Mouse (Mus musculus) frontal cortex, postnatal 36 days (tissue): ENCODE results near the gene Dnah6.
A peak's percentile ranks its signal among the peaks of the same experiment; 100 is the strongest.

Experiments
- DNase-seq, 2 experiments: peaks; one replicate each; pipeline ENCODE4 v3.0.0; 2022; ENCODE audit warnings: low spot score in 2 of 2

Gene Dnah6

DNA sequence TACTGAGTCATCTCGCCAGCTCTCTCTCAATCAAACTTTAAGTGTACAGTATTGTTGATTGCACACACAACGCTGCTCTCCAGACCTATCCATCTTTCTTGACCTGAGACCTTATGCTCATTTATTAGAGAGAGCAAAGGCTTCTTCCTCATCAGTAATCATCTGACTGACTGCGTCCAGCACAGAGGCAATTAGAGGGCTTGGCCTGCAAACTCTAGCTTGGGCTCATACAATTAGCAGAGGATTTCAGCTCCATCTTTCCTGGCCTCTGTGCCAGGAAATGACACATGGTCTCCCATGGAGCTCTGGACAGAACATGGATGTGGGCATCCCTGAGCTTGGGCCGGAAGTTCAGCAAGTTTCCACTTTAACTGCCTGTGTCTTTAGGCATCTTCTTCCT lies 193.6 kb downstream of the Dnah6 start:
- no peak for DNase-seq

GRCm38 (mm10) chr6:73026898-73027297 lies 194.6 kb downstream of the Dnah6 start:
- no peak for DNase-seq

GRCm38 (mm10) chr6:73020061-73020460 lies 201.4 kb downstream of the Dnah6 start:
- peak in 1 of 2 experiments; percentile 9 for DNase-seq

DNA sequence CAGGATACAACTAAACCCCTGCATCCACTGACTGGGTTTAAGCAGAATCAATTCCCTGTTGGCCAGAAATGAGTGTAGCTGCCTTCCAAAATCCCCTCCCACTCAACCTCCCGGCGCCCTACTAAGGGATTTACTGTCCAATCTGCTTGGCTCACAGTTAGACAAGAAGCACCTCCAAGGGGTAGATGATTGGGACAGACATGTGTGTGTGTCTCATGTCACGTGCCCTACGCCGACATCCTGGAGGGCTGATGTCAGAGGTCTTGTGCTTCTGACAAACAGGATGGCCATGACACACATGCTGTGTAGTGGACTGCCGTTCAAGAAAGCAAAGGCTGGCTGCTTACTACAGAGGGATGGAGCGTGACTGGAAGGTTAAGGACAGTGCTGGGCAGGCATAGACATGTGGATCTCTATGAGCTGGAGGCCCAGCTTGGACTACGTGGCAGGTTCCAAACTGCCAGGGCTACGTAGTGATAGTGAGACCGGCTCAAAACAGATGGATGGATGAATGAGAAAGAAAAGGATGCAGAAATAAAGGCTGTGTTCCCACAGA lies 202.6 kb downstream of the Dnah6 start:
- DNase-seq = no peak

- no peak for DNase-seq
Observed at GRCm38 (mm10) chr6:73014317-73015160, 206.9 kb downstream of the Dnah6 start.

GRCm38 (mm10) chr6:73012931-73013330 lies 208.5 kb downstream of the Dnah6 start:
- DNase-seq = no peak

DNA sequence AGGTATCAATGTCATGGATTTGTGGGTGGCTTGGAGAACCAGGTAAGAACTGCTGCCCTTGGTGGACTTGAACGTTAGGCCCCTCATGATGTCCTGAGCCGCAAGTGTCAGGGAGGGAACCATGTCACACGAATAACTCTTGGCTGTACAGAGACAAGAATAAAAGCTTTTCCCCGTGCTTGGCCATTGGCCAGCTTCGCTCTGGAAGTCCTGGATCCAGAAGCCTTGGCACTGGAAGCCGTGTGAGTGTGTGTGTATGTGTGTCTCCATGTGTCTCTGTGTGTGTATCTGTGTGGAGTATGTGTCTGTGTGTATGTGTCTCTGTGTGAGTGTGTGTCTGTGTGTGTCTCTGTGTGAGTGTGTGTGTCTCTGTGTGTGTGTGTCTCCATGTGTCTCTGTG lies 209.6 kb downstream of the Dnah6 start:
- DNase-seq = no peak

DNA sequence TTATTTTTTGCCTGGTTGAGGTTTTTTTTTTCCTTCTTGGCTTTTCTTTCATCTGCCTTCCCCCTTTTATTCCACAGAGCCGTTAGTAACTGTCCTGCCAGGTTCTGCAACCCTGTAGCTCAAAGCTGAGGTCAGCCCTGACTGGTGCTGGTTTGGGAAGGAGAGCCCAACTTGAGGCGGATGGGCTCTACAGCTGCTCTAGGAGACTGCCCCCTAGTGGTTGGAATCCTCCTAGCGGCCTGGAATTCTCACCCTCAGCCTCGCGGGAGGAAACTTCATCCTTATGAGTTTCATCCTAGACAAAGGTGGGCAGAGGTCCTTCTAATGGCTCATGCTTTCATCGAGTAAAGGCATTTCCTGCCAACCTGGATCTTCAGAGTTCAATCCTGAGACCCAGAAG lies 211.4 kb downstream of the Dnah6 start:
- peak; percentile 34 to 45 for DNase-seq

DNA sequence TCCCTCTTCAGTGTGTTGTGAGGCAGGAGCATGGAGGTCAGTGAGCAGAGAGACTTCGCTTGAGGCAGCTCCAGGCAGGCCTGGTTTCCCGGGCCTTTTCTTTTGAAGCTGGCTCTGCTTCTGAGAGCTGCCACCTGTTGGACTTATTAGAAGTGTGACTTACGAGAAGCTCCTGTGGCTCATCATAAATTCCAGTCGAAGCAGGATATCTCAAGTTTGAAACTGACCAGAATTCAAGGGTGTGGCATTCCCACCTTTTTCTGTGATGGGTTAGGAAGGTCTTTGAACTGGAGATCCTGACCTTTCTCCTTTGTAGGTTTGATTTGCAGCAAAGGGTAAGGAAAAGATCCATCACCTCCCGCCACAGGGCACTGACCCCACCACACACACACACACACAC lies 217.8 kb downstream of the Dnah6 start:
- DNase-seq = no peak

- no peak for DNase-seq
Observed at GRCm38 (mm10) chr6:73002391-73002790, 219.1 kb downstream of the Dnah6 start.

DNA sequence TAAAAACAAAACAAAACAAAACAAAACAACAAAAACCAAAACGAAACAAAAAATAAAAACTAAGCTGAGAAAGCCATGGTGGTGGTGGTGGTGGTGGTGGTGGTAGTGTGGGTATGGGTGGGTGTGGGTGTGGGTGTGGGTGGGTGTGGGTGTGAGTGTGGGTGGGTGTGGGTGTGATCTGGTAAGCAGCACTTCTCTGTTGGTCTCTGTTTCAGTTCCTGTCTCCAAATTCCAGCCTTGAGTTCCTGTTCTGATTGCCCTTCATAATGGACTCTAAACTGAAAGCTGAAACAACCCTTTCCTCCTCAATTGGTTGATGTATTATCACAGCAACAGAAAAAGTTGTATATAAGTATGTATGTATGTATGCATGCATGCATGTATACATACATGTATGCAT lies 222.6 kb downstream of the Dnah6 start:
- no peak for DNase-seq

GRCm38 (mm10) chr6:72993688-72994082 lies 227.8 kb downstream of the Dnah6 start:
- DNase-seq = no peak

DNA sequence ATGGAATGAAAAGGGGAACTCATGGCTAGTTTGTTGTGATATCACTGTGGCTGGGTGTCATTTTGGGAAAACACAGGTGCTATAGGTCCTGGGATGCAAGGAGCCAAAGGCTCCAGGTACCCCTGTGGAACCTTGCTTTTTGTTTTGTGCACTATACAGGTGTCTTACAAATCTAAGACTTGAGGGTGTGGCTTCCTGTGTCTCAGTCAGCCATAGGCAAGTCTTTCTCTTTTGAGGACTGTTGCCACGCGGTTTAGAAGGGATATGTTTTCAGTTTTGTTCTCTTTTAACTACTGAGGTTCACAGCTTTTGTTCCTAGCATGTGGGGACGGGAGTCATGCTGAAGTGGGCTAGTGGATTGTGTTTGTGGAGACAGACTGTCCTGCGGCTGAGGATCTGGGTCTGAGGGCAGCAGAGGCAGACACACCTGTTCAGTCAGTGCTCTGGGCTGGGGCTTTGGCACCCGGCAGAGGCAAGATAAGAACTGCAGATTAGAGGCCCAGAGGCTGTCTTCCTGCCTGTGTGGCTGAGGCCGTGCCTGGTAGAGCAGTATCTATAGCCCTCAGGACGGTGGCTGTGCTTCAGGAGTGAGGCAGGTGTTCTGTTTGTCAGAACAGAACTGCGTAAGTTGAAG lies 228.3 kb downstream of the Dnah6 start:
- DNase-seq = no peak

GRCm38 (mm10) chr6:72990206-72990605 lies 231.2 kb downstream of the Dnah6 start:
- DNase-seq = no peak

DNA sequence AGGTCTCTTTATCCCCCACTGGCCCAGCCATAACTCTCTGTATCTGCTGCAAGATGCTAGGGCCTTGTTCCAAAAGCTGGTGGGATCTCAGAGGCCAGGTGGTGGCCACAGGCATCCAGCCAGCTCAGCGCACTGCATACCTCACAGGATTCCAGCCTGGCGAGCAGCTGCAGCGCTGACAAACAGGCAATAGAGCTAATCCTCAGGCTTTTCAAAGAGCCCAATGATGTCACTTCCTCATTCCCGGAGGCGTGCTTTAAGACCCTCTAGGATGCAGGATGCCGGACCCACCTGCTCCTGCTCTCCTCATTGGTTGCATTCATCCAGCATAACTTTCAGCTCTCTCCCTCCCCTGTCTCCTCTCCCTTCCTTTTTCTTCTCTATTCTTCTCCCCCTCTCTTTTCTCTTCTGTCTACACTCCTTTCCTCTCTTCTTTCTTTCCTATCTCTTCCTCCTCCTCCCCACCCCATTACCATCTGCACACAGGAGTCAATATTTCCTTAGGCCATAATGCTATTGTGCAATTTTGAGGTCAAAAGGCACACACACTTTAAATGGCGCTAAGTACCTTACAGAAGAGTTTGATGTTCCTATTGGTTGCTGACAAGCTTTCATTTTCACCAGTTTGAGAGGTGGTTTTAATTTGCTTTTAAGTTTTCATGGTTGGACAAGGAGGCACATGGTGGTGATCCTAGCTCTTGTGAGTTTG lies 232.3 kb downstream of the Dnah6 start:
- DNase-seq = no peak

DNA sequence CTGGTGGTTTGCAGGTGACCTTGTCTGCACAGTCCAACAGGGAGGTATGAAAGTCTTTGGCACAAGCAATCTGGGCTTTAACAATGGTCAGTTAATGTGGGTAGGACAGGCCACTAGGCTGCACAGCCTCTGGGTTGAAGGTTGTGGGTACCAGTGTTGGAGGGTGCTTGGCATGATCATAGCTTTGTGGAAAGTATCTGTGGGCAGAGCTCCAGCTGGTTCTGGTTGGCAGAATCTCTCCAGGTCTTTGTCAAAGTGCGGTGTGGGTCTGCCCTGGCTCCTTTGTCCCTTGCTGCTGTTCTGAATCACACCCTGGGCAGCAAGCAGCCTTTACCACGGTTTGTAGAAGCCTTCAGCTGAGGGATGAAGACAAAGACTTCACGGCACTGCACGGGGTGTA lies 238.9 kb downstream of the Dnah6 start:
- DNase-seq = no peak

GRCm38 (mm10) chr6:72981851-72982250 lies 239.6 kb downstream of the Dnah6 start:
- no peak for DNase-seq

DNA sequence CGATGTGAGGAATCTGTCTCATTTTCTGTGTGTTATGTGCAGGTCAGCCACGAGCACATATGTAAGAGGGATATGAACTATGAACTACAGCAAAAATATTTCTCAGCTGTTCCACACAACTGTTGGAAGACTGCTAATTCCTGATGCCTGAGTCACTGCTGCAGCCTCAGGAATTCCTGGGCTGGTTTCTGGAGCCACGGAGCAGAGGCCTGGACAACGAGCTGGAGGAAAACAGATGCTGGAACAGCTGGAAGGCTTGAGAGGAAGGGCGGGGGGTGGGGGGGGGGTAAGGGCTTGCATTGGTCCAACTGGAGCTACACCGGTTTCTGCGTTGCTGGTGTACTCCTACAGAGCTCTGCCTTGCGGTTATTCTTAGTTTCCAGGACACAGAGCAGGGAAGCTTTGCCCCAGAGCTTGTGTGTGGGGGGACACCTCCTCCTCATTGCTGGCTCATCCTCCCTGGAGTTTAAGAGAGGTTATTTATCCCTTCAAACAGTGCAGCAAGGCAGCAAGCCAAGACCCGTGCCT lies 240.3 kb downstream of the Dnah6 start:
- DNase-seq = peak in 1 of 2 experiments; percentile 34

DNA sequence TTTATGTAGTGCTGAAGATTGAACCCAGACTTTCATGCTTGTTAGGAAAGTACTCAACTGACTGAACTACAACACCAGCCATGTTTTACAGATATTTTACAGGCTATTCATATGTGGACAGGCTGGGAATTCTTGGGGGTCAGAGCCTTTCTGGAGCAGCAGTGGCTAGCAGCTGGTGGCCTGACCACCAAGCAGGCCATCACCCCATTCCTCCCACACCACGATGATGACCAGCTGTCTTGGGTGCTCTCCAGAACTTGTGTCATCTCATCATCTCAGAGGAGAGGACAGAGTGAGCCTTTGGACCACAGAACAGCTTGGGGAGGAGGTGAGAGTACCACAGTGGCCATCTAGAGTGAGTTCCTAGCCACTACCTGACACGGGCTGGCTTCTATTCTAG lies 244.6 kb downstream of the Dnah6 start:
- DNase-seq = no peak

DNA sequence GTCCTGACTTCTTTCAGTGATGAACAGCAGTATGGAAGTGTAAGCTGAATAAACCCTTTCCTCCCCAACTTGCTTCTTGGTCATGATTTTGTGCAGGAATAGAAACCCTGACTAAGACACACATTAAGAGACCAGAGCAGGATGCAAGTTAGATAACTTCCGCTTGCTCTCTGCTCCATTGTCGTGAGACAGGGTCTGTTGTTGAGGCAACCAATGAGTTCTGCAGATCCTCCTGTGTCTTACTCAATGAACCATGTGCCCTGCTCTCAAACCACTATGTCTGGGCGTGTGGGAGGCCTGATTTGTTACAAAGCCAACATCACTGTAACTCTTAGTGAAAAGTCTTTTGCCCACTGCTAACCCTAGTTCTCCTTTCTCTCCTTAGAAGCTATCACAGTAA lies 250.4 kb downstream of the Dnah6 start:
- no peak for DNase-seq

DNA sequence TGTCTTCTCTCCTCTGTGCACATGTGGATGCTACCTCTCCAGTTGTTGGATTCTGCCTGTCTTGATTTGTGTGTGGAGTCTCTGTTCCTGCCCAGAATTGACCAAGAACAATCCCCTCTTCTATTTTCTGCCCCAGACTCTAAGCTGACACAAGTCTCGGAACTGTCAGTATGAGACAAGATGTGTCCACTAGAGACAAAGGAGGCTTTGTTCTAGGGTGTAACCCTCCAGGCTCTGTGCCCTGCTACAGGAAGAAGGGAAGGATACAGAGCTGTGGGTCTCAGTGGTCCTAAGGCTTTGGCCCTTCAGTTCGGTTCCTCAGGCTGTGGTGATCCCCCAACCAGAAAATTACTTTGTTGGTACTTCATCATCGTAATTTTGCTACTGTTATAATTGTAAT lies 251.7 kb downstream of the Dnah6 start:
- no peak for DNase-seq
